Mouse (Mus musculus): Measurements from ENCODE around the gene Lrrc8b. TPM values are rescaled to one million over a fixed set of nuclear protein-coding genes. Genes with fewer than 3 reads are reported as not detected.

Gene Lrrc8b
- polyA plus RNA-seq, 1 experiment from 2014 or later: 13.4 TPM

DNA sequence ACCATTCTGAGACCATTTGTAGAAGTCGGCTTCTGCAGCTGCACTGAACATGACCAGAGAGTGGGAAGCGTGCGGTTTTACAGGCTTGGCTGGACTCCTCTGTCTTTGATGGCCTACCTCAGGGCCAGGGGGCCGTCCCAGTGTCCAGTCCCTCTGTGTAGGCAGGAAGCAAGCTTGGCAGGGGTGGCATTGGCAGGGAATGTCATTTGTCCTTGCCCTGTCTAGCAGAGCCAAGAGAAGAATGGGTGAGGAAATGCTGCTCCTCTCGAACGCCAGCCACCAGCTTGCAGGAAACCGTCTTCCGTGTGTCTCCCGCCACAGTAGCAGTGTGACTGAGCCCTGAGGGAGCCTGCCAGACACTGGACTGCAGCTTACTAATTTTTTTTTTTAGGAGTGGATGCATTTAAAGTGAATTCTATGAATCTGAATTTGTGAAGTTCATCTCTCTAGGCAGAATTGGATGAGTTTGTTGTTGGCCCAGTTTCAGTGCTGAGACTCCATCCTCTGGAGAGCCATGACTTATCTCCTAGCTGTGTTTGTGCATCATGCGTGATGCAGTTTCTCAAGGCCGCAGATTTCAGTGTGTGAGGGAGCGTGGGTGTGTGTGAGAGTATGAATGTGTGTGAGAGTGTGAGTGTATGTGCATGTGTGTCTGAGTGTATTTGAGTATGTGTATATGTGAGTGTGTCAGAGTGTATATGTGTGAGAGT is 12.8 kb downstream of the Lrrc8b start:
- Histone ChIP-seq H3K4me3 (no peak overlapping the region), H3K27ac (peak overlapping the region; percentile 2; the same call in 1 of the 2 replicates), H3K36me3 (peaks cover 23% of the 10 kb centered on the region), H3K9me3 (peaks cover 4% of the 10 kb centered on the region; the same call in 1 of the 2 replicates), H3K27me3 (no peaks in the 10 kb centered on the region), H3K9ac (0 out of 2 replicates have a peak overlapping the region, but pooled peaks have one; percentile 1), H3K4me2 (no peak overlapping the region), H3K4me1 (replicated peaks) (peaks cover 14% of the 10 kb centered on the region)
- 63% methylated on average over 12 of the region's 12 CpGs for WGBS
- ATAC-seq (ENCODE audit: low FRiP score): no peak

- no peak overlapping the region for H3K4me2 ChIP-seq
- H3K9ac ChIP-seq: no peak overlapping the region
- H3K4me1 ChIP-seq (replicated peaks): peaks cover 14% of the 10 kb centered on the region
- 85% methylated on average over 8 of the region's 8 CpGs for WGBS
- peaks cover 16% of the 10 kb centered on the region for H3K36me3 ChIP-seq
- no peak for ATAC-seq (ENCODE audit: low FRiP score)
- H3K4me3 ChIP-seq: no peak overlapping the region
- no peak overlapping the region for H3K27ac ChIP-seq
- H3K9me3 ChIP-seq: no peaks in the 10 kb centered on the region
- H3K27me3 ChIP-seq: no peaks in the 10 kb centered on the region
Measured at GRCm38 (mm10) chr5:105430148-105430547, 14.6 kb downstream of the Lrrc8b start.

GRCm38 (mm10) chr5:105439608-105440007 is 24.0 kb downstream of the Lrrc8b start:
- no peak overlapping the region for H3K9ac ChIP-seq
- no peak overlapping the region for H3K4me3 ChIP-seq
- no peaks in the 10 kb centered on the region for H3K36me3 ChIP-seq
- H3K4me2 ChIP-seq: no peak overlapping the region
- no peaks in the 10 kb centered on the region for H3K27me3 ChIP-seq
- no peak for ATAC-seq (ENCODE audit: low FRiP score)
- no peaks in the 10 kb centered on the region for H3K9me3 ChIP-seq
- peaks cover 9% of the 10 kb centered on the region; the same call in 1 of the 2 replicates for H3K4me1 ChIP-seq (replicated peaks)
- no peak overlapping the region for H3K27ac ChIP-seq
- WGBS: 91% methylated on average over 5 of the region's 5 CpGs

- Histone ChIP-seq H3K9me3 (no peaks in the 10 kb centered on the region), H3K4me1 (replicated peaks) (peaks cover 15% of the 10 kb centered on the region), H3K4me3 (no peak overlapping the region), H3K4me2 (no peak overlapping the region), H3K9ac (no peak overlapping the region), H3K27me3 (no peaks in the 10 kb centered on the region), H3K36me3 (no peaks in the 10 kb centered on the region), H3K27ac (no peak overlapping the region)
- WGBS: 84% methylated on average over 9 of the region's 9 CpGs
- ATAC-seq (ENCODE audit: low FRiP score): no peak
Measured at GRCm38 (mm10) chr5:105440992-105441535, 25.5 kb downstream of the Lrrc8b start.

GRCm38 (mm10) chr5:105442212-105443000 is 26.8 kb downstream of the Lrrc8b start:
- H3K36me3 ChIP-seq: no peaks in the 10 kb centered on the region
- no peak overlapping the region for H3K27ac ChIP-seq
- ATAC-seq (ENCODE audit: low FRiP score): no peak
- H3K9me3 ChIP-seq: no peaks in the 10 kb centered on the region
- no peak overlapping the region for H3K4me2 ChIP-seq
- no peak overlapping the region for H3K4me3 ChIP-seq
- no peaks in the 10 kb centered on the region for H3K27me3 ChIP-seq
- WGBS: 85% methylated on average over 5 of the region's 5 CpGs
- H3K4me1 ChIP-seq (replicated peaks): peaks cover 15% of the 10 kb centered on the region
- H3K9ac ChIP-seq: no peak overlapping the region

DNA sequence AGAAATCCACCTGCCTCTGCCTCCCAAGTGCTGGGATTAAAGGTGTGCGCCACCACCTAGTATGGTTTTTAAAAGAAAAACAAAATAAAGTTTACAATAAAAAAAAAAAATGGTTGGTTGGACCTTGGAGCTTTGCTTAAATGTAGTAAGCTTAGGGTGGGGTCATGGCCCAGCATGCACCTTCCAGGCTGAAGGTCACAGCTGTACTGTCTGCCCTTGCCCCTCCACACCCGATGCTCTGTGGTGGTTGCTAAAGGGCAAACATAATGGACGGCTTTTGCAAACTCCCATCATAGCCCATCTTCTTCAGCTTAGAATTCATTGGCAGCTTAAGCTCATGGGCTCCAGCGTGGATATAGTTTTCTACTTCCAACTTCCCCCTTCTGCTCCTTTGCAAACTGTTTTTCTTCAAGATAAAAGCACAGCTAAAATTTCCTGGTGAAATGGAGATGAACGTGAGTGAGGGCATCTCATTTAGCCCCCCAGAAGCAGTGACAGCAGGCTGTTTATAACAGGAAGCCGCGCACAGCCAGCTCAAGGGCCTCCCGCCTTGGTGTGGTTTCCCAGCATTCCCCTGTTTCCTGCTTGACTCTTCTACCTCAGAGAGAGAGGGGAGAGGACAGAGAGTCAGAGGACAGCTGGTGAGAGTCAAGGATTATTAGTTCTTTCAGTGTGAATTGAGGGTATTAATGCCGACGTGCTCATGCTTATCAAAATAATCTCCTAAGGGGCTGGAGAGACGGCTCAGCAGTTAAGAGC is 27.7 kb downstream of the Lrrc8b start:
- Histone ChIP-seq H3K36me3 (no peaks in the 10 kb centered on the region), H3K27me3 (no peaks in the 10 kb centered on the region), H3K4me1 (replicated peaks) (peaks cover 11% of the 10 kb centered on the region; the same call in 1 of the 2 replicates), H3K4me2 (no peak overlapping the region), H3K9ac (no peak overlapping the region), H3K27ac (no peak overlapping the region), H3K4me3 (no peak overlapping the region), H3K9me3 (no peaks in the 10 kb centered on the region)
- 66% methylated on average over 11 of the region's 11 CpGs for WGBS
- no peak for ATAC-seq (ENCODE audit: low FRiP score)

GRCm38 (mm10) chr5:105445686-105446085 is 30.1 kb downstream of the Lrrc8b start:
- no peak for ATAC-seq (ENCODE audit: low FRiP score)
- no peak overlapping the region for H3K4me3 ChIP-seq
- no peaks in the 10 kb centered on the region for H3K36me3 ChIP-seq
- 81% methylated on average over 6 of the region's 6 CpGs for WGBS
- no peak overlapping the region for H3K4me2 ChIP-seq
- H3K9ac ChIP-seq: no peak overlapping the region
- no peaks in the 10 kb centered on the region for H3K9me3 ChIP-seq
- peaks cover 11% of the 10 kb centered on the region; the same call in 1 of the 2 replicates for H3K4me1 ChIP-seq (replicated peaks)
- no peak overlapping the region for H3K27ac ChIP-seq
- no peaks in the 10 kb centered on the region for H3K27me3 ChIP-seq

DNA sequence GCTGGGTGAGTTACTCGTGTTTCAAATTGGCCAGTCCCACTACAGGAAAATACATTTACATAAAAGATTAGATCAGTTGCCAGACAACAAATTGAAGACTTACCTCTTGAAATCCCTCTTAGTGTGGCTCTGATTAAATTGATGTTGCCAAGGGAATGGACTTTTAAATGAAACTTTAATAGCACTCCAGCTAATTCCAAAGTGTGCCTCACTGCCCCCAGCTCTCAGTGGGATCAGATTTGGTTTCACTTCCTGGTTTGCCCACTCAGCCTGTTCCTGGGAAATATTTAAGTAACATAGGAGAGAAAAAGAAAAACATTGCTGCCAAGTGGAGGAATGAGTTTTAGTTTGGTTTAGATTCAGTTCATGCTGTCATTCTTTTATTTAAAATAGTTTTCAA is 38.5 kb downstream of the Lrrc8b start:
- H3K27ac ChIP-seq: no peak overlapping the region
- H3K4me2 ChIP-seq: no peak overlapping the region
- WGBS: 33% methylated on average over 1 of the region's 1 CpGs
- H3K27me3 ChIP-seq: no peaks in the 10 kb centered on the region
- no peaks in the 10 kb centered on the region for H3K36me3 ChIP-seq
- H3K9me3 ChIP-seq: no peaks in the 10 kb centered on the region
- no peak overlapping the region for H3K9ac ChIP-seq
- peaks cover 18% of the 10 kb centered on the region for H3K4me1 ChIP-seq (replicated peaks)
- no peak for ATAC-seq (ENCODE audit: low FRiP score)
- no peak overlapping the region for H3K4me3 ChIP-seq

DNA sequence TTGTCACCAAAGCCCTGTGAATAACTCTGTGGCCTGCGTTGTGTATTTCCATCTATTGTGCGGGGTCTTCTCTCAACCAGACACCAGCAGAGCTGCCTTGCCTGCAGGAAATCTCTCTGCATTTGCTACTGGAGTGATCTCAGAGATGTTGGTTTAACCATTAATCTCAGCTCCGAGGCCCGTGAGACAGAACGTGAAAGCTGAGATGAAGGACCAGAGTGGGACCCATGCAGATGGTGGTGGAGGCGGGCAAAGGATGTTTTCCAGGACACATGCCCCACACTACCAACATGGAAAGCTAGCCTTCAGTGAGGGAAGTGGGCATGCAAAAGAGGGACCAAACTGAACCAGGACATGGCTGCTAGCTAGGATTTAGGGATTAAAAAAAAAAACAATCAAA is 43.5 kb downstream of the Lrrc8b start:
- H3K9ac ChIP-seq: no peak overlapping the region
- no peak overlapping the region for H3K27ac ChIP-seq
- H3K27me3 ChIP-seq: no peaks in the 10 kb centered on the region
- 65% methylated on average over 6 of the region's 6 CpGs for WGBS
- H3K36me3 ChIP-seq: no peaks in the 10 kb centered on the region
- no peak for ATAC-seq (ENCODE audit: low FRiP score)
- no peak overlapping the region for H3K4me2 ChIP-seq
- no peaks in the 10 kb centered on the region for H3K9me3 ChIP-seq
- H3K4me1 ChIP-seq (replicated peaks): peaks cover 6% of the 10 kb centered on the region; the same call in 1 of the 2 replicates
- H3K4me3 ChIP-seq: no peak overlapping the region

- H3K4me2 ChIP-seq: no peak overlapping the region
- no peaks in the 10 kb centered on the region for H3K36me3 ChIP-seq
- no peak overlapping the region for H3K9ac ChIP-seq
- no peaks in the 10 kb centered on the region for H3K27me3 ChIP-seq
- H3K27ac ChIP-seq: no peak overlapping the region
- H3K4me1 ChIP-seq (replicated peaks): no peaks in the 10 kb centered on the region; the same call in 1 of the 2 replicates
- no peaks in the 10 kb centered on the region for H3K9me3 ChIP-seq
- WGBS: 91% methylated on average over 5 of the region's 5 CpGs
- no peak for ATAC-seq (ENCODE audit: low FRiP score)
- H3K4me3 ChIP-seq: no peak overlapping the region
Measured at GRCm38 (mm10) chr5:105460551-105460950, 45.0 kb downstream of the Lrrc8b start.

GRCm38 (mm10) chr5:105461076-105461475 is 45.5 kb downstream of the Lrrc8b start:
- H3K27ac ChIP-seq: no peak overlapping the region

DNA sequence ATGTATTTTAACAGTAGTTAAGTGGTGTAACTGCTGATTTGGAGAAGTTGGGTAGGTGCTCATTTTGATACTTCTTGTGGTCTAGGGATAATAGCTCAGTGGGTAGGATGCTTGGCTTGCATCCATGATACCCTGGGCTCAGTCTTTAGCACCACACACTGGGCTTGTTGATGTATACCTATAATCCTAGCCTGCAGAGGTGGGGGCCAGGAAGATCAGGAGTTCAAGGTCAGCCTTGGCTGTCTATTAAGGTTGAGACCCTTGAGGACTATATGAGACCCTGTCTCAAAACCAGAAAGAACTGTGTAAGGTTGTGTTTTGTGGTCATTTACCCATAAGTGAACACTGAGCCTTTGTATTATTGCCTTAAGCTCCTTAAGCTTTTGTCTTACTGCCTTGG is 49.1 kb downstream of the Lrrc8b start:
- Histone ChIP-seq H3K27me3 (no peaks in the 10 kb centered on the region), H3K4me3 (no peak overlapping the region), H3K4me2 (no peak overlapping the region), H3K27ac (no peak overlapping the region), H3K9ac (no peak overlapping the region), H3K4me1 (replicated peaks) (no peaks in the 10 kb centered on the region), H3K9me3 (no peaks in the 10 kb centered on the region), H3K36me3 (no peaks in the 10 kb centered on the region)
- ATAC-seq (ENCODE audit: low FRiP score): no peak

More at GRCm38 (mm10) chr5:105461076-105461475, 45.5 kb downstream of the Lrrc8b start:
- Histone ChIP-seq H3K36me3 (no peaks in the 10 kb centered on the region), H3K4me3 (no peak overlapping the region), H3K9me3 (no peaks in the 10 kb centered on the region), H3K27me3 (no peaks in the 10 kb centered on the region), H3K4me1 (replicated peaks) (no peaks in the 10 kb centered on the region; the same call in 1 of the 2 replicates), H3K9ac (no peak overlapping the region), H3K4me2 (no peak overlapping the region)
- WGBS: 97% methylated on average over 1 of the region's 1 CpGs
- ATAC-seq (ENCODE audit: low FRiP score): no peak
